Mouse (Mus musculus) urinary bladder, postnatal 25 days (tissue): ENCODE results near the gene Qpctl.
A peak's percentile ranks its signal among the peaks of the same experiment; 100 is the strongest.

ENCODE experiments used
- DNase-seq: peaks from one replicate; pipeline ENCODE4 v3.0.0; 2022; ENCODE audit warnings: low spot score

The Qpctl gene

DNA sequence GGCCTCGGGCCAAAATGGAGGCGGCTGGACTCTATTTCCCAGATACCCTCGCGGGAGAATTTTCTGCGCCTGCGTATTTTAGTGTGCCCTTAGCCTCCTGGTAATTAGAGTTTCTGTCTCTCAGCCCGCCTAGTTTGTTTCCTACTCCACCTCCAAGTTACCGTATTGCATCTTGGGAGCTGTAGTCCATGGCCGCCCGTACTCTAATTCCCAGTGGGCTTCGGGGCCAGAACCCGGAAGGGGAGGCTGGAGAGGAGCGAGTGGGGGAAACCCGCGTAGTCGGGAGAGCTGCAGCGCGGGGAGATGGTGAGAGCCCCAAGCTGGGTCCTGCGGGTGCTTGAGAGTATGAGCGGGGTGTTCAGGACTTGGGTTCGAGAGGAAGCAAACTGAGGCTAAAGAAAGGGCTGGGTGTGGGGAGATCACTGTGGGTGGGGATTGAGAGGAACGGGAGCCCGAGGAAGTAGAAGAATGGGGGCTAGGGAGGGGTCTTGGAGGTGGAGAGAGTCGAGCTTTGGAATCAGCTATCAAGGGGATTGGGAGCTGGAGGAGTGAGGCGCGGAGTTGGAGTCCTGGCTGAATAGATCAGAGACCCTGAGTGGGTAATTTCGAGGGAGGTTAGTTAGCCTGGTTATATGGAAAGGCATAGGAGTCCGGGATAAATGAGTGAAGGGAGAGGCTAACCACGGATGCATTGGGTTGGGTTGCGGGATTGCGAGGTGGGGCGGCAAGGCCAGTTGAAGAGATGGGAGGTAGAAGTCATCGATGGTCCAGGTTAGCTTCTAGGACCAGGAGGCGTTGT lies 29.3 kb downstream of the Qpctl start, which contains the start of gene Fbxo46:
Gene Fbxo46 (plus strand): TSS at position 229 of the 799 bp plus-strand sequence.
- peak; percentile 79 for DNase-seq

- DNase-seq = no peak
These were observed 30.0 kb downstream of the Qpctl start for GRCm38 (mm10) chr7:19119083-19119482.

GRCm38 (mm10) chr7:19118028-19118771 lies 30.9 kb downstream of the Qpctl start, which contains the start of gene Gm4969:
TSS of gene Gm4969 (minus strand) at chr7:19118368.
- peak; percentile 50 for DNase-seq

DNA sequence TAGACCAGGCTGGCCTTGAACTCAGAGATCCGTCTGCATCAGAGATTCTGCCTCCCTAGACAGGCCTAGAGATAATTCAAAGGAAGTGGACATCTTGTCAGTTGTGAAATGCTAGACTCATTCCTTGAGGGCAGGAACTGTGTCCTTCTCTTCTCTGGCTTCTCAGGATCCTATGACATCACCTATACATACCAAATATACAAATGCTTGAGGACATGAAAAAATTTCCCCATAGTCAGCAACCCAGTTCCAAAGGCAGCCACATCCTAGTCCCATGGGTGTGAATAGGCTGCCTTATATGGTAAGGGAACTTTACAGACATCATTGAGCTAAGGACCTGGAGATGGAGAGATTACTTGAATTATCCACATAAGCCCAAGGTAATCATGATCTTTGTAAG lies 39.5 kb downstream of the Qpctl start:
- no peak for DNase-seq

GRCm38 (mm10) chr7:19107436-19107835 lies 41.7 kb downstream of the Qpctl start:
- DNase-seq = no peak

DNA sequence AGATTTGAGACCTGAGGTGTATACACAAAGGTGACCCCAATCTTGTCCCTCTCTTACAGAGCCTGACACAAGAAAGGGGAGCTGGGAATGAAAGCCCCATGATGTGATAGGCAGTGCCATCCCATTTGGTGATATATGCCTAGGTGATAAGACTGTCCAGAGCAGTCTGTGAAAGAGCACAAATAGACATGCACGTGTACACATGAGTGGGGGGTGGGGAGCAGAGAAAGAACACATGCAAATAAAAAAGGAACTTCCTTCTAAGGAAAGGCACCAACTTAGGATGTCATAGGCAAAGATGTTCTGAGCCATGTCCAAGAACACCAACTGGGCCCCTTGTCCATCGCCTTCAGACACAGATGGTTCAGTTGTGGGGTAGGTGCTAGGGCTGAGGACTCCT lies 44.6 kb downstream of the Qpctl start:
- no peak for DNase-seq

DNA sequence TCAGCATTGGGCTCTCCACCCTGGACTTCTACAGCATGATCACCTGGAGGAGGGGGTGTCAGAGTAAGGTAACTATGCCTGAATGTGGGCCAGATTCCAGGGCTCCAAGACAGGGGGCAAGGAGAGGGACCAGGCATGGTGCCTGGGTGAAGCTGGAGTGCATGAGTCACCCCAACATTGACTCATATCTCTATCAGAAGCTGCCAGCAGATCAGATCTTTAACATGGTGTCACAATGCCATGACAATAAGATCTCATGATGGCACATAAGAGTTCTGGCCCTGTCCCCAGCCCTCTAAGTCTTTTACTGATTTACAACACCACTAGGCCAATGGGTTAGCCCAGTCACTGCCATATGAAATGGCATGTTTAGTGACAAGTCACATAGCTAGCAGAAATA lies 45.4 kb downstream of the Qpctl start:
- DNase-seq = no peak

- no peak for DNase-seq
These were observed 48.8 kb downstream of the Qpctl start for GRCm38 (mm10) chr7:19100290-19100689.

DNA sequence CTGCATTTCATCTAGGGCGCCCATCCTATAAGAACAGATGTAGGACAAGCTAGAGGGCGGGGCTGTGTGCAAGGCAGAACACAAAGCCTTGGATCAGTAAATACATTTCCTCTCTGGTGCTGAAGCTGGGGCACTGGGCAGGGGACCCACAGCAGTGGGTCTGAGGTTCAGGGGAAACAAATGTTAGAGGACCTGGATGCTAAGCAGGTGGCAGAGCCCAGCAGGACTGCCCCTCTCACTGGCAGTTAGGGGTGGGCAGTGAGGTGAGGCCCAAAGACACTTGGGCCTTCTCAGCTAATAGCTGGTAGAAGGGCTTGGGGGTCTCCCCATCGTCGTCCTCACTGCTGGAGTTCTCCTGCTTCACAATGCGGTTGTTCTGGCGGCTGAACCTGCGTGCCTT lies 50.3 kb downstream of the Qpctl start:
- DNase-seq = no peak

- DNase-seq = no peak
These were observed 51.2 kb downstream of the Qpctl start for GRCm38 (mm10) chr7:19097863-19098262.

- DNase-seq = no peak
These were observed 51.9 kb downstream of the Qpctl start for GRCm38 (mm10) chr7:19097217-19097616.

DNA sequence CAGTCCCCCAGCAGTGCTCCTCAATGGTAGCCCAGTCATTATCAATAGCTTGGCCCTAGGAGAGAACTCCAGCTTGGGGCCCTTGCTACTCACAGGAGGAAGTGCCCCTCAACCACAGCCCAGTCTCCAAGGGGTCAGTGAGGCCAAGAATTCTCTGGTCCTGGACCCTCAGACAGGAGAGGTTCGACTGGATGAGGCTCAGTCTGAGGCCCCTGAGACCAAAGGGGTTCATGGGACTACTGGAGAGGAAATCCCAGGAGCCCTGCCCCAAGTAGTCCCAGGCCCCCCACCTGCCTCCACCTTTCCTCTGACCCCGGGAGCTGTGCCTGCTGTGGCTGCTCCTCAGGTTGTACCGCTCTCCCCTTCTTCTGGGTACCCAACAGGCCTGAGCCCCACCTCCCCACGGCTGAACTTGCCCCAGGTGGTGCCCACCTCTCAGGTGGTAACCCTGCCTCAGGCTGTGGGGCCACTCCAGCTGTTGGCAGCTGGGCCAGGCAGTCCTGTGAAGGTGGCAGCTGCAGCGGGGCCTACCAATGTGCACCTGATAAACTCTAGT lies 52.6 kb downstream of the Qpctl start:
- no peak for DNase-seq

GRCm38 (mm10) chr7:19095751-19096110 lies 53.4 kb downstream of the Qpctl start:
- peak; percentile 57 for DNase-seq

DNA sequence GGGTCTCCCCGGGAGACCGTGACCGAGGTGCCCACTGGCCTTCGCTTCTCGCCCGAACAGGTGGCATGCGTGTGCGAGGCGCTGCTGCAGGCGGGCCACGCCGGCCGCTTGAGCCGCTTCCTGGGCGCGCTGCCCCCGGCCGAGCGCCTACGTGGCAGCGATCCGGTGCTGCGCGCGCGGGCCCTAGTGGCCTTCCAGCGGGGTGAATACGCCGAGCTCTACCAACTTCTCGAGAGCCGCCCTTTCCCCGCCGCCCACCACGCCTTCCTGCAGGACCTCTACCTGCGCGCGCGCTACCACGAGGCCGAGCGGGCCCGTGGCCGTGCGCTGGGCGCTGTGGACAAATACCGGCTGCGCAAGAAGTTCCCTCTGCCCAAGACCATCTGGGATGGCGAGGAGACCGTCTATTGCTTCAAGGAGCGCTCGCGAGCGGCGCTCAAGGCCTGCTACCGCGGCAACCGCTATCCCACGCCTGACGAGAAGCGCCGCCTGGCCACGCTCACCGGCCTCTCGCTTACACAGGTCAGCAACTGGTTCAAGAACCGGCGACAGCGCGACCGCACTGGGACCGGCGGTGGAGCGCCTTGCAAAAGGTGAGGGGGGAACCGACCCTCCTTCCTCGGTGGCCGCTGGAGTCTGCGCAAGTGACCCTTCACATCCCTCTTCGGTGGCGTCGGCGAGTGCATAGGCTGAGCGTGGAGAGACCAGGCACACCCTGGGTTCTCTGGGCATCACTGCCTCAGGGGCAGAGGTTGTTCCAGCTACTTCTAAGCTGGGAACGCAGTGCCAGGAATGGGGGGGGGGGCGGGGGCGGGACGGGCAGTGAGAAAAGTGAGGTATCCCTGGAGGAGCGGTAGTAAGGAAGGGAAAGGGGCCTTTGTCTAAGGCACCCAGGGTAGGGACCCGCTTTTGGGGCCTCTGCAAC lies 54.0 kb downstream of the Qpctl start:
- DNase-seq = peak; percentile 52

DNA sequence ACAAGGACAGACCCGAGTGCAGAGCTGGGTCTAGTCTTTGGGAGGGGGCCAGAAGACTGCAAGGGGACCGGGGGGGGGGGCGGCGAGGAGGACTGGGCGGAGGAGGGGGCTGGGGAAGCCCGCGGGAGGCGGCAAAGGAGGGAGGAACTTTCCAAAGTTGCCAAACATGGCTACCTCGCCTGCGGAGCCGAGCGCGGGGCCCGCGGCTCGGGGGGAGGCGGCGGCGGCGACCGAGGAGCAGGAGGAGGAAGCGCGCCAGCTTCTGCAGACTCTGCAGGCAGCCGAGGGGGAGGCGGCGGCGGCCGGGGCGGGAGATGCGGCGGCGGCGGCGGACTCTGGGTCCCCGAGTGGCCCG lies 54.6 kb downstream of the Qpctl start, which contains the start of gene Six5:
Gene Six5 (plus strand): TSS at position 124 of the 355 bp plus-strand sequence.
- DNase-seq = peak; percentile 53

DNA sequence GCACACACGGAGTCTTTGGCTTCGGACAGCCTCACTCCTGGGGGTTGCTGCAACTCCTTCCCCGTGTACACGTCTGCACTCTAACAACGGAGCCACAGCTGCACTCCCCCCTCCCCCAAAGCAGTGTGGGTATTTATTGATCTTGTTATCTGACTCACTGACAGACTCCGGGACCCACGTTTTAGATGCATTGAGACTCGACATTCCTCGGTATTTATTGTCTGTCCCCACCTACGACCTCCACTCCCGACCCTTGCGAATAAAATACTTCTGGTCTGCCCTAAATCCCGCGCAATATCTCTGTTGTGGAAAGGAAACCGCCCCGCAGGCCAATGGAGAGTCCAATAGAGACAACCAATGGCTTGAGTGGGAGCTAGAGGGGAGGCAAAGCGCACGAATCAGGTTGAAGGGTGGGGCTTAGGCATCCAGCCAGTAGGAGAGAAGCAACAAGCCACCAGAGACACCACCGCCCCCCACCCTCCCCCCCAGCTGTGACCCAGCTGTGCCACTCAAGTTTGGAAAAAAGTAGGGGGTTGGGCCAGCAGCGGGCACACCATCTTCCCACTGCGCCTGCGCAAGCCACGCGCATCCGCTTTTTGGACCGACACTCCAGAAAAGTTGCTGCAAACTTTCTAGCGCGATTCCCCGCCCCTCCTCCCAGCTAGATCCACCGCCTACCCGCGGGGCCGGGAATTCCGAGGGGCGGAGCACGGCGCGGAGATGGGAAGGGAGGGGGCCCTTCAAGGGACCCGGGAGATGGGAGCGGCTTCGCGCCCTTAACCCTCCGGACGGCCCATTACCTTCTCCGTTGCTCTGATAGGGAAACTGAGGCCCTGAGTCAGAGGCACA lies 55.3 kb downstream of the Qpctl start:
- DNase-seq = peak; percentile 93

GRCm38 (mm10) chr7:19093174-19093521 lies 55.9 kb downstream of the Qpctl start:
- peak; percentile 83 for DNase-seq

GRCm38 (mm10) chr7:19092381-19093173 lies 56.5 kb downstream of the Qpctl start:
- DNase-seq = no peak

DNA sequence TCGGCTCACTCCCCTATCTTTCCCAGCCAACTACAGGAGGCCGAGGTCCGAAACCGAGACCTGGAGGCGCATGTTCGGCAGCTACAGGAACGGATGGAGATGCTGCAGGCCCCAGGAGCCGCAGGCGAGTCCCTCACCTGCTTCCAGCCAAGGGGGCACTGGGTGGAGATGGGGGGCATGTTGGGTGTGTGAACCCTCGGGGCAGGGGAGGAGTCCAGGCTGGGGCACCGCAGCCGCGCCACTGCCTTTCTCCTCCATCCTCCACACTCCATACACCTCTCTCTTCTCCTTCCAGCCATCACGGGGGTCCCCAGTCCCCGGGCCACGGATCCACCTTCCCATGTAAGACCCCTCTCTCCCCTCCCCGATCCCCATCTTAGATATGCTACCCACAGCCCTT lies 57.2 kb downstream of the Qpctl start:
- DNase-seq = no peak
